Mouse (Mus musculus): ENCODE measurements around the gene Rbsn. TPM values are rescaled to one million over a fixed set of nuclear protein-coding genes. Genes with fewer than 3 reads are reported as not detected.

Gene Rbsn
- 10 to 100 TPM; 38.0 to 42.8 (median 40.1) TPM for total RNA-seq (2022)

DNA sequence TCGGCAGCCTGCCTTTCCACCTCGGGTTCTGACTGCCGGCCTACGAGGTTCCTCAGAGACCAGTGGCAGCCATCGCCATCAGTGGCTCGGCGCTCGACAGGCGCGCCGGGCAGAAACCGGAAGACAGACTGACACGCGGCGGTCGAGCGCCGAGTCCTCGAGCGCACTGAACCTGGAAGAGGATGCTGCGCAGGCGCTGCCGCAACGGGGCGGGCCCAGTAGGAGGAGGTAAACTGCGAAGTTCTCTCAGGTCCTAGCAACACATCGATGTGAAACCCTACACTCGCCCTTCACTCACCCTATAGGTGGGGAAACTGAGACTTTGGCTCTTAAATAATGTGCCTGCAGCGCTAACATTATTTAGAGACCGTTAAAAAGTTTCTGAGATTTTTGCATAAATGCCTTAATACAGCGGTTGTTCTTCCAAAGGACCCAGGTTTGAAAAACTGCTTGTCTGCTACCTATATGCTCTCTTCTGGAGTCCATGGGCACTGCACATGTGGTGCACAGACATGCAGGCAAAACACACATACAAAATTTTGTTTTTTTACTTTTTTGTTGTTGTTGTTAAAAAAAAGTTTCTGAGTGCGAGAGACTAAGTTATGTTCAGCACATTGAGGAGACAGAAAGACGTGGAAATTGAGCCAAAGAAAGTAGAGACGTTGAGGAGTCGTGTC, at the start of gene Rbsn:
Rbsn (minus strand) TSS at position 153 of the 677 bp plus-strand sequence.
- peak; percentile 77 to 90 for DNase-seq (ENCODE audit: low spot score in 2 of 2)

DNA sequence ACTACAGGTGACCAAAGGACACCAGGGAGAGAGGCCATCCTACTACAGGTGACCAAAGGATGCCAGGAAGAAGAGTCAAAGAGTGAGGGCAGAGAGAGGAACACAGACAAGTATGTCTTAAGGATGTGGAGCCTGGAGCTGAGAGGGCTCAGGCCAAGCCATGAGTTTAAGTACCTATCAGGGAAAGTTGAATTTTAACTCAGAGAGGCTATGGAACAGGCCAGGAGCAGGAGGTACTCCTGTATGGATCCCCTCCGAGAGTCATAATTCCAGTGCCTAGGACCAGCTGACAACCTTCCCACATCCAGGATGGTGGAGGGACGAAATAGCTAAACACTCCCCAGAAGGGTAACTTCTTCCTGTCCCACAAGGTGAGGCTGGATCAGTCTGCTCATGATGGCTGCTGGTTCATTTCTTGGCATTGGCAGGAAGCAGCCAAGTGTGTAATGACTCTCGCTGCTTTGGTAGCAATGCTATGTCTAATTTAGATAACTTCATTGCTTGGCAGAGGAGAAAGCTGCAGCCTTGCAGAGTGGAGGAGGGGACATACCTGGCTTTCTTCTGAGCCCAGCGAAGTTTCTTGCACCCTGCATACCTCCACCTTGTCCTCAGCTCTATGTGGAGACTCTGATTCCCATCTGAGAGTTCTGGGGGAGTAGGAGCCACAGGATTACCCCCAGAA, 46.6 kb upstream of the Rbsn start:
- no peak for DNase-seq (ENCODE audit: low spot score in 2 of 2)

DNA sequence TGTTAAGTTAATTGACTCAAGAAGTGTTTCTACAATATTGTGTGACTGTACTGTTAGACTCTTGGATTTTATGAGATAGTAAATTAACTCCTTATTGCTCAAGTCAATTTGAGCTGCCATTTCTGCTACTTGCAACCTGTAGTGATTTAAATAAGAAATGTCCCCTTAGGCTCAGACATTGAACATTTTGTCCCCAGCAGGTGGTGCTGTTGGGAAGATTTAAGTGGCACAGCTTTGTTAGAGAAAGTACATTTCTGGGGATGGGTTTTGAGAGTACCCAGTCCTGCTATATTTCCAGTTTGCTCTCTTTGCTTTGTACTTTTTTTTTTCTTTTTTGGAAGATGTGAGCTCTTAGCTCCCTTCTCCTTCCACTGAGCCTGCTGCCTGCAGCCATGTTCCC, 40.6 kb upstream of the Rbsn start:
- no peak for DNase-seq (ENCODE audit: low spot score in 2 of 2)

DNA sequence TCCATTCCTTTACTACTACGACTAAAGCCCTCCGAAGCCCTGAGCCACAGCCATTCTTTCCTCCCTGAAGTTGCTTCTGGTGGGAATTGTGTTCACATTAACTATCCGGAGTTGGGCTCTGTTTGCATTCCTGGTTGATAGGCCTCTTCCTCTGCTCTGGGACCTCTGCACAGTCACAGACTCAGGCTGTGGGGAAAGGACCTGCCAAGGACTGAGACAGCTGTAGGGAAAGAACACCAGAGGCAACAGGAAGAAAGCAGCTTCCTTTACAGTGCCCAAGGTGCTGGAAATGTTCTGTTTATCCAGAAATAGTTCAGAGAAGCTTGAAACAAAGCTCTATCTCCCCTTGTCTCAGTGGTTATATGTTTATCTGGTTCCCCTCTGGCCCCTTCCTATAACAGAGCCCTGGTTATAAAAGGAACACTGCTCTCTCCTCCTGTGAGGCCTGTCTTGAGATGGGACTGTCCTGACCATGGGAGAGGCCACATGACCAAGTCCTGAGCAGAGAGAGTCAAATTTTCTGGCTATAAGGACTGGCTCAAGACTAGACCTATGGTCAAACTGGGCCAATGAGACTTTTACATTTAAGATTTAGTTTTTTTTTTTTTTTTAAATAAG, 38.6 kb upstream of the Rbsn start:
- no peak for DNase-seq (ENCODE audit: low spot score in 2 of 2)

DNA sequence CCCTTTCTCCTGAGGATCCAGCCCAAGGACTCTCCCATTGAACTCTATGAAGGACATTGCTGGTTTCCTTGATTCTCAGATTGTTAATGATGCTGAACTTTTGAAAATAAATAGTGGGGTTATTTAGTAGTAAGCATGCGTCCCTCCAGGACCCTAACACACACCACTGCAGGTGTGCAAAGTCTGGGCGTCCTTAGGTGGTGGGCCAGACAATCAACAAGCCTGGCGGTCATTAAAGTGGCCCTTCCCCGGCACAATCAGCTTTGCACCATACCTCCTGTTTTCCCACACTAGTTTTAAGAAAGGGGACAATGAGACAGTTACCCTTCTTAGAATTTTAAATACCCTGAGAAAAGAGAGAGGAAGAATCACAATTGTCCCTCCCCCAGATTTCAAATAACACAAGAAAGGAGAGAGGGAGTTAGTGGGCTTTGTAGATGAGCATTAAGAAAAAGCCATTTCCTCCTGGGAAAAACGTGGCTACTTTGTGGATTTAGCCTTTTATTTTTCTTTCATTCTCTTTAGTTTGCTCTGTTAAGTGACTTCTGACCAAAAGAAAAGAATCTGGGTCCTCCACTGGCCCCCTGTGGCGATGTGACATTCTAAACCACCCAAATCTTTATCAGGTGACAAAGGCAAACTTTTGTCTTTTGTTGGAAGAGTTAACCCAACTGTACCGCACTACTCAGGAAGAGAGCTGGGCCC, 32.6 kb upstream of the Rbsn start:
- no peak for DNase-seq (ENCODE audit: low spot score in 2 of 2)

DNA sequence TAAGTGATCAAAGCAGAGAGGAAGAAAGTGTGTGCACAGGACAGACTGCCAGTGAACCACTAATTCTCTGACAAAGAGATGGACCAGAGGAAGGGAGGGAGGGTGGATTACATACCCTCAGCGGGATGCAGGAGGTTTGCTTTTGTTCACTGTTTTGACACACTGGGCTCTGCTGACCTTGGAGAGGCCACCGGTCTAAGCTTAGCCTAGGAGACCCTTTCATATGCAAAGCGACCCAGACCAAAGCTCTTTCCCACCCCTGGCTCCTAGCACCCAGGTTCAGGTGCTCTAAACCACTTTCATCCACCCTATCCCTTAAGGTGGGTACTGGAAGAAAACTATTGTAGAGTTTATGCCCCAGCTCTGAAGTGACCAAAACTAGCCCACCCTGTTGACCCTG, 31.6 kb upstream of the Rbsn start:
- DNase-seq (ENCODE audit: low spot score in 2 of 2): no peak

DNA sequence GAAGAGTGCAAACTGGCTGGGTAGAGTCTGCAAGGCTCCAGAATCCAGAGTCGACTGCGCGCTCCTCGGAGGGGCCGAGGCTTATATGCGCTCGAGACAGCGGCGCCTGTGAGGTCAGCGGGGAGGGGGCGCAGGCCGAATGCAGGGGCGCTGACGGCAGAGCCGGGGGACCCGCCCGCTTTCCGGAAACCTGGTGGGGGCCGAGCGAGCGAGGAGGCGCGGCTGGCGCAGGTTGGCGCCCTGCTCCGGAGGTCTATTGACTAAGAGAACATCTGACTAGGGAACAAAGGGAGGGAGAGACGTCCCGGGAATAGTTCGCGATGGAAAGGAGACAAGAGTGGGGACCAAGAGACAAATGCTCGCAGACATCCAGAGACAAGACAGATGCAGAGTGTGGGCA, 29.9 kb upstream of the Rbsn start, which contains the start of gene Trh:
Trh (minus strand) TSS at position 60 of the 400 bp plus-strand sequence.
- DNase-seq (ENCODE audit: low spot score in 2 of 2): no peak

GRCm38 (mm10) chr6:92241178-92241906, 26.6 kb upstream of the Rbsn start:
- peak; percentile 13 to 41 for DNase-seq (ENCODE audit: low spot score in 2 of 2)

DNA sequence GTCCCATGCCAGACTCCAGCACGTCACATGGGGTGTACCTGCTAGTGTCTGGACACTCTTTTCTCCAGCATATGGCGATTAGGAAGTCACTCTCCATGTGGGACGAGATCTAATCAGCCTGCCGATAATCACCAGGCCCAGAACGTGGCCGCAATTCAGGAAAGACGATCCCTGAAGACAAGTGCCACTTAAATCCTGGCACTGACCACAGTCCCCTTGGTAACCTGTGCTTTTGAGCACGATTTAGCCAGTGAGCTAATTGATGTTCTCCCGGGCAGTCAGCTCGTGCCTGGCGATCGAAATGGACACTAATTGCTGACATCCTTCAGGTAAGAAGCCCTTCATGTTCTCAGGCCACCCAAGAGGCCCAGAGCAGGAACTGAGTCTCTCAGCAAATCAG, 20.3 kb upstream of the Rbsn start:
- DNase-seq (ENCODE audit: low spot score in 2 of 2): no peak

- DNase-seq (ENCODE audit: low spot score in 2 of 2): no peak
Measured at GRCm38 (mm10) chr6:92231762-92232161, 17.0 kb upstream of the Rbsn start.

- DNase-seq (ENCODE audit: low spot score in 2 of 2): no peak
Measured at GRCm38 (mm10) chr6:92231356-92231755, 16.6 kb upstream of the Rbsn start.

DNA sequence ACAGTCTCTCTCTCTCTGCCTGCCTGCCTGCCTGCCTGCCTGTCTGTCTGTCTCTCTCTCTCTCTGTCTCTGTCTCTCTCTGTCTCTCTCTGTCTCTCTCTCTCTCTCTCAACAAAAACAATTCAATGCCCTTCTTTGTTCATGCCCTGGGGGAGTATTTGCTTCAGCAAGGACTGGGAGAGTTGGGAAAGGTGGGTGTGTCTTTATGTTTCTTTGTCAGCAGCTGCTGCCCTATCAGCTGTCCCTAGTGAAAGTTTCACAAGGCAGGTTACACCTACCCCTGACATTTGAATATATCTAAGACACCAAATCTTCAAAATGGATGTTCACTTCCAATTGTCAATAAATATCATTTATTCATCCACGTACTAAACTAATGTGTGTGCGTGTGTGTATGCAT, 14.9 kb upstream of the Rbsn start:
- DNase-seq (ENCODE audit: low spot score in 2 of 2): no peak

- no peak for DNase-seq (ENCODE audit: low spot score in 2 of 2)
Measured at GRCm38 (mm10) chr6:92229103-92229502, 14.4 kb upstream of the Rbsn start.

DNA sequence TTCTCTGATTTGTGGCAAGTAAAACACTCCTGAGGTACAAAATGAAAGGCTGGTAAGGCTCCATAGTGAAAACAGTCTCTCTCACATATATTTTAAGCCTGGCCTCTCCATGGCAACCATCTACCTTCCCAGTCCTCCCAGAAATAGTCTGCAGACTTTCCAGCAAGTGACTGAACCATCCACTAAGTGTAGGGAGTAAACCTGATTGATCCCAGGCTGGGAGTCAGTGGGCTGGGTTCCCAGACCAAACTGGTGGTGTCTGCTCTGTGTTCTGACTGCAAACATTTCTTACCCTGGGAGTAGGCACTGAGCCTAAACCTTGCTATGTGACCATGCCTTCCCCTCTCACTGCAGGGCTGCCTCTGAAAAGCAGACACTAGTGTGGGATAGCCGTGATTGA, 10.3 kb upstream of the Rbsn start:
- DNase-seq (ENCODE audit: low spot score in 2 of 2): peak in 1 of 2 experiments; percentile 19

- no peak for DNase-seq (ENCODE audit: low spot score in 2 of 2)
Measured at GRCm38 (mm10) chr6:92222021-92222420, 7.3 kb upstream of the Rbsn start.

DNA sequence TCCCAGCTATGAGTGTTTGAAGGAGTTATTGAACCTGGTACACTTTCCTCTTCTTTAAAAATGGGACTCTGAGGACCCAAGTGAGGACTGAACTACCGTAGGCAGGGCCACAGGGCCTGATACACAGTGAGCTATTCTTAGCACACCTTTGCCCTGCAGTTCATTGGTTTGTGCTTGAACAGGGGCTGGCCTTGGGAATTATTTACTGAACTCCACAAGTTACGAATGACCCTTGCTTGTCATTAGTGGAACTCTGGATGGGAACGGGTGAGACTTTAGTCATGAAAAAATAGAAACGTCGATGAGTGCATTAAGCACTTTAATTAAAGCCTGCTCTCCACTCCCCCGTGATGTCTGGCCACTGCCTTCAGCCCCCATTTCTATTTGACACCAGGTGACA, 6.9 kb upstream of the Rbsn start:
- DNase-seq (ENCODE audit: low spot score in 2 of 2): no peak

DNA sequence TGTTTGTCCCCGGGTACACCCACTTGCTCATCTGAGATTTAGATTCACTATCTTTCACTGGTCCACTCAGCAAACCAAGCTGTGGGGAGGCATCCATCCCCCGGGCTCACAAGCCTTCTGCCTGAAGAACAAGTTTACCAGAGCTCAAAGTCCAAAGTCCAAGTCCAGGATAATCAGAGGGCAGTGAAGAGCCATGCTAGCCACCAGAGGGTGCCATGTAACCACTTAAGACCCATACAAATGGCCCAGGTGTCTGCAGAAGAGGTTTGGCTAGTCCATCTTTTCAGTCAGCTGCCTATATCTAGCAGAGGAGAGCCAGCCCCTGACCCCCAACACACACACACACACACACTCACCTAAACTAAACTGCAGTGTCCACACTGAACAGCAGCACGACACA, 4.7 kb upstream of the Rbsn start:
- no peak for DNase-seq (ENCODE audit: low spot score in 2 of 2)

DNA sequence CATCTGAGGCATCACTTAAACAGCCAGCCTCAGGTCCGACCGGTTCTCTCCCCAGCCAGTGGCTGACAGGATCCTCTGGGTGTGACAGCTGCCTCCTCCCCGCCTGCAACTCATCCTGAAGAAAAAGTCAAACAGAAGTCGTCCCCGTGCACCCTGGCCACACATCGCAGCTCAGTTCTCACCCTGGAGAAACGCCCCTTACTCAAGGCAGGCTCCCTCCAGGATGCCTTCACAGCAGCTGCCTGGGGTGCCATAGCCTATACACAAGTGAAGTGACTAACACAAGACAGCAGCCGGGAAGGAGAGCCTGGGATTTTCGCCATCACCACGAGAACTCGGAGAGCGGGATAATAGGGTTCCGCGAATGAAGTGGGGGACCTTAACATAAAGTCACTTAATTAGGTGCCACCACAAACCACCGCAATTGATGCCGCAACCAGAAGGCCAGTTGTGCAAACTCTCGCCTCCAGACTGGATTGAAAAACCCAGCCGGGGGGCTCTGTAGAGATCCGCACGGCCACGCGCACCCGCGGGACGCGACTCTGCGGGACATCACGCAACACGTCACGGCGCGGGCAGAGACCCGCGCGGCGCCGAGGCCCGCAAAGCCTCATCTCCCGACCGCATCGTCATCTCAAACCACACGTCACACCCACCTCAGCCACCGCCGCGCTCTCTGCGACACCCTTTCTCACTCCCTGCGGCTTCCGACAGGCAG, 511 bp downstream of the Rbsn start:
- DNase-seq (ENCODE audit: low spot score in 2 of 2): no peak

DNA sequence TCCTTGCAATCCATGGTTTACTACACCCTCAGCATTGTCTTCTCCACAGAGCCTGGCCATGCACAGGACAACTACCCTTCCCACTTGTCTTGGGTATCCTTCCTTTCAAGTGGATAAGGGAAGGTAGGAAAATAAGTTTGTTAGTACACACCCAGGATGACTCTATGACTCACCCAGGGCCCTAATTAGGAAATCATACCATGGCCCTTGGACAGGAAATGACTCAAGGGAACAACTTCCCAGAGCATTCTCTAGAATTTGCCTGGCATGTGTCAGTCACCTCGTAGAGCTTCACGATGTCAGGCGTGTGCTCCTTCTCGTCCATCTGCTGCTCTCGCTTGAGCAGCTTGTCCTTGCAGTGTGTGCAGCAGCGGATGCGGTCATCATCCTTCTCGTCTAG, 15.3 kb downstream of the Rbsn start:
- DNase-seq (ENCODE audit: low spot score in 2 of 2): no peak

DNA sequence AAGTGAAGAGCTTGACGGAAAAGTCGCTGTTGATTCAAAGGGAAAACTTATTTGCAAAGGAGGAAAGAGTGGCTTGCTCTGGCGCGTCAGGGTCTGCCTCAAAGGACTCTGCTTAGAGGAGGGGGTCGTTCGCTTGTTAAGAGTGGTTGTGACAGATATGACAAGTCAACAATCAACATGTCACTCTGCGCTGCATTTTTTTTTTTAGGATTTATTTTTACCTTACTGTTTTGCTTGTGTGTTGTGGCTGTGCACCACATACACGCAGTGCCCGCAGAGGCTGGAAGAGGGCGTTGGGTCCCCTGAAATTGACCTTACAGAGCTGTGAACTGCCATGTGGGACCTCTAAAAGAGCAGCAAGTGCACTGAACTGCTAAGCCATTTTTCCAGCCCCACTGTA, 30.5 kb downstream of the Rbsn start:
- no peak for DNase-seq (ENCODE audit: low spot score in 2 of 2)
